Mouse (Mus musculus): ENCODE measurements at regions not wholly inside any gene's neighbourhood (a gene's known extent, or its start where the extent isn't known, plus 50 kb on each side); places are given as distances from the start of the nearest gene placed in this dataset.

GRCm38 (mm10) chr2:96063571-96063970 is 254.4 kb upstream of the Lrrc4c start:
- no peak for TF ChIP-seq POLR2A (IDR thresholded peaks at IDR 0.05; ENCODE audit: borderline replicate concordance, extremely low read depth, insufficient read depth, insufficient read length, poor library complexity, severe bottlenecking)
- TF ChIP-seq CTCF (IDR thresholded peaks at IDR 0.05; ENCODE audit: borderline replicate concordance, extremely low read depth, insufficient read depth, insufficient read length) = no peak
